Mouse (Mus musculus): Measurements from ENCODE around the gene Rnf24.
"Not testable (repeated sequence)": the region's sequence is repeated elsewhere in the genome, so short reads cannot be mapped to it uniquely, and the experiment has no call there.

Rnf24 gene

GRCm38 (mm10) chr2:131330548-131330947, 22.1 kb downstream of the Rnf24 start:
- no peak for DNase-seq

GRCm38 (mm10) chr2:131328981-131329380, 23.7 kb downstream of the Rnf24 start:
- no peak for DNase-seq

GRCm38 (mm10) chr2:131326044-131326443, 26.6 kb downstream of the Rnf24 start:
- no peak for DNase-seq

- no peak for DNase-seq
Measured at GRCm38 (mm10) chr2:131323675-131324074, 29.0 kb downstream of the Rnf24 start.

GRCm38 (mm10) chr2:131321192-131321591, 31.5 kb downstream of the Rnf24 start:
- DNase-seq: not testable (repeated sequence)

GRCm38 (mm10) chr2:131319401-131319800, 33.3 kb downstream of the Rnf24 start:
- no peak for DNase-seq

GRCm38 (mm10) chr2:131316167-131316566, 36.5 kb downstream of the Rnf24 start:
- no peak for DNase-seq

- DNase-seq: no peak
Measured at GRCm38 (mm10) chr2:131309296-131309695, 43.4 kb downstream of the Rnf24 start.

GRCm38 (mm10) chr2:131307822-131308221, 44.9 kb downstream of the Rnf24 start:
- DNase-seq: no peak

- DNase-seq: no peak
Measured at GRCm38 (mm10) chr2:131307391-131307790, 45.3 kb downstream of the Rnf24 start.

- not testable (repeated sequence) for DNase-seq
Measured at GRCm38 (mm10) chr2:131305226-131305625, 47.5 kb downstream of the Rnf24 start.

GRCm38 (mm10) chr2:131304497-131304896, 48.2 kb downstream of the Rnf24 start:
- DNase-seq: no peak

- DNase-seq: no peak
Measured at GRCm38 (mm10) chr2:131301635-131302034, 51.1 kb downstream of the Rnf24 start.

GRCm38 (mm10) chr2:131300485-131300884, 52.2 kb downstream of the Rnf24 start:
- no peak for DNase-seq

- not testable (repeated sequence) for DNase-seq
Measured at GRCm38 (mm10) chr2:131298674-131299073, 54.0 kb downstream of the Rnf24 start.

- DNase-seq: no peak
Measured at GRCm38 (mm10) chr2:131296746-131297261, 55.9 kb downstream of the Rnf24 start.

- DNase-seq: no peak
Measured at GRCm38 (mm10) chr2:131290669-131291068, 62.0 kb downstream of the Rnf24 start.

GRCm38 (mm10) chr2:131286276-131286675, 66.4 kb downstream of the Rnf24 start:
- no peak for DNase-seq

- no peak for DNase-seq
Measured at GRCm38 (mm10) chr2:131281596-131281995, 71.1 kb downstream of the Rnf24 start.

- no peak for DNase-seq
Measured at GRCm38 (mm10) chr2:131276722-131277121, 76.0 kb downstream of the Rnf24 start.

GRCm38 (mm10) chr2:131275493-131275892, 77.2 kb downstream of the Rnf24 start:
- no peak for DNase-seq

- DNase-seq: no peak
Measured at GRCm38 (mm10) chr2:131265056-131265455, 87.6 kb downstream of the Rnf24 start.

- DNase-seq: no peak
Measured at GRCm38 (mm10) chr2:131264027-131264426, 88.7 kb downstream of the Rnf24 start.

- no peak for DNase-seq
Measured at GRCm38 (mm10) chr2:131262680-131263670, 89.7 kb downstream of the Rnf24 start.
